Mouse (Mus musculus): ENCODE measurements around the gene Gm49373. TPM values are rescaled to one million over a fixed set of nuclear protein-coding genes. Genes with fewer than 3 reads are reported as not detected.
"Not testable (repeated sequence)": the region's sequence is repeated elsewhere in the genome, so short reads cannot be mapped to it uniquely, and the experiment has no call there.

The Gm49373 gene
- total and polyA plus RNA-seq, 3 experiments, result 0.33 to 0.98 (median 0.61) TPM

GRCm38 (mm10) chr9:21051578-21051977, 21.3 kb downstream of the Gm49373 start:
- Histone ChIP-seq H3K36me3 (replicated peaks) (no peaks in the 10 kb centered on the region), H3K4me3 (ENCODE audit: low read depth, low read length) (no peak overlapping the region), H3K27me3 (ENCODE audit: insufficient read depth, low read length) (peaks cover 27% of the 10 kb centered on the region), H3K4me1 (ENCODE audit: insufficient read depth, low read depth, low read length) (peaks cover 6% of the 10 kb centered on the region), H3K9me3 (replicated peaks) (no peaks in the 10 kb centered on the region)
- TF ChIP-seq CTCF (IDR thresholded peaks at IDR 0.05; ENCODE audit: low read depth, low read length), result no peak
- DNase-seq (ENCODE audit: low spot score), result no peak
- no peak for ATAC-seq (ENCODE audit: extremely low read depth, insufficient number of reproducible peaks, low FRiP score, poor library complexity, severe bottlenecking)

GRCm38 (mm10) chr9:21045235-21045634, 27.7 kb downstream of the Gm49373 start:
- H3K4me3 ChIP-seq (ENCODE audit: low read depth, low read length), result no peak overlapping the region
- no peak for ATAC-seq (ENCODE audit: extremely low read depth, insufficient number of reproducible peaks, low FRiP score, poor library complexity, severe bottlenecking)
- H3K4me1 ChIP-seq (ENCODE audit: insufficient read depth, low read depth, low read length), result peaks cover 20% of the 10 kb centered on the region
- no peak for TF ChIP-seq GATA2 (IDR thresholded peaks at IDR 0.05; ENCODE audit: borderline replicate concordance, low read depth, low read length)
- TF ChIP-seq CTCF (IDR thresholded peaks at IDR 0.05; ENCODE audit: low read depth, low read length), result no peak
- TF ChIP-seq GATA1 (IDR thresholded peaks at IDR 0.05; ENCODE audit: borderline replicate concordance, low read length), result no peak
- TF ChIP-seq TAL1 (conservative IDR thresholded peaks at IDR 0.05; ENCODE audit: low read depth, low read length), result no peak
- no peak for TF ChIP-seq POLR2AphosphoS5 (IDR thresholded peaks at IDR 0.05; ENCODE audit: insufficient replicate concordance, low read depth, low read length)
- peaks cover 19% of the 10 kb centered on the region for H3K27me3 ChIP-seq (ENCODE audit: insufficient read depth, low read length)
- DNase-seq (ENCODE audit: low spot score), result no peak
- H3K9me3 ChIP-seq (replicated peaks), result no peaks in the 10 kb centered on the region
- H3K36me3 ChIP-seq (replicated peaks), result no peaks in the 10 kb centered on the region

- H3K36me3 ChIP-seq (replicated peaks); H3K9me3 ChIP-seq (replicated peaks); H3K4me3 ChIP-seq (ENCODE audit: low read depth, low read length); ATAC-seq (ENCODE audit: extremely low read depth, insufficient number of reproducible peaks, low FRiP score, poor library complexity, severe bottlenecking); DNase-seq (ENCODE audit: low spot score): not testable (repeated sequence)
- H3K27me3 ChIP-seq (ENCODE audit: insufficient read depth, low read length), result peaks cover 17% of the 10 kb centered on the region
- peaks cover 24% of the 10 kb centered on the region for H3K4me1 ChIP-seq (ENCODE audit: insufficient read depth, low read depth, low read length)
Observed at GRCm38 (mm10) chr9:21044785-21045184, 28.1 kb downstream of the Gm49373 start.

- Histone ChIP-seq H3K9me3 (replicated peaks) (no peaks in the 10 kb centered on the region), H3K4me1 (ENCODE audit: insufficient read depth, low read depth, low read length) (peaks cover 33% of the 10 kb centered on the region), H3K36me3 (replicated peaks) (no peaks in the 10 kb centered on the region), H3K27me3 (ENCODE audit: insufficient read depth, low read length) (peaks cover 16% of the 10 kb centered on the region), H3K4me3 (ENCODE audit: low read depth, low read length) (no peak overlapping the region)
- no peak for TF ChIP-seq CTCF (IDR thresholded peaks at IDR 0.05; ENCODE audit: low read depth, low read length)
- no peak for TF ChIP-seq GATA2 (IDR thresholded peaks at IDR 0.05; ENCODE audit: borderline replicate concordance, low read depth, low read length)
- TF ChIP-seq GATA1 (IDR thresholded peaks at IDR 0.05; ENCODE audit: borderline replicate concordance, low read length), result no peak
- TF ChIP-seq TAL1 (conservative IDR thresholded peaks at IDR 0.05; ENCODE audit: low read depth, low read length), result no peak
- no peak for TF ChIP-seq POLR2AphosphoS5 (IDR thresholded peaks at IDR 0.05; ENCODE audit: insufficient replicate concordance, low read depth, low read length)
- ATAC-seq (ENCODE audit: extremely low read depth, insufficient number of reproducible peaks, low FRiP score, poor library complexity, severe bottlenecking) (no peak), DNase-seq (ENCODE audit: low spot score) (no peak)
Observed at GRCm38 (mm10) chr9:21043563-21043962, 29.3 kb downstream of the Gm49373 start.

GRCm38 (mm10) chr9:21041308-21041707, 31.6 kb downstream of the Gm49373 start:
- peaks cover 12% of the 10 kb centered on the region for H3K27me3 ChIP-seq (ENCODE audit: insufficient read depth, low read length)
- H3K4me1 ChIP-seq (ENCODE audit: insufficient read depth, low read depth, low read length), result peaks cover 35% of the 10 kb centered on the region
- ATAC-seq (ENCODE audit: extremely low read depth, insufficient number of reproducible peaks, low FRiP score, poor library complexity, severe bottlenecking) (peak; percentile 60), DNase-seq (ENCODE audit: low spot score) (no peak)
- no peaks in the 10 kb centered on the region for H3K9me3 ChIP-seq (replicated peaks)
- no peaks in the 10 kb centered on the region for H3K36me3 ChIP-seq (replicated peaks)
- TF ChIP-seq CTCF (IDR thresholded peaks at IDR 0.05; ENCODE audit: low read depth, low read length) (no peak), TAL1 (conservative IDR thresholded peaks at IDR 0.05; ENCODE audit: low read depth, low read length) (no peak), POLR2AphosphoS5 (IDR thresholded peaks at IDR 0.05; ENCODE audit: insufficient replicate concordance, low read depth, low read length) (no peak), GATA2 (IDR thresholded peaks at IDR 0.05; ENCODE audit: borderline replicate concordance, low read depth, low read length) (no peak), GATA1 (IDR thresholded peaks at IDR 0.05; ENCODE audit: borderline replicate concordance, low read length) (no peak)
- no peak overlapping the region for H3K4me3 ChIP-seq (ENCODE audit: low read depth, low read length)

- peak; percentile 35; the same call in 1 of the 2 replicates for TF ChIP-seq TAL1 (conservative IDR thresholded peaks at IDR 0.05; ENCODE audit: low read depth, low read length)
- TF ChIP-seq CTCF (IDR thresholded peaks at IDR 0.05; ENCODE audit: low read depth, low read length), result no peak
- no peak for TF ChIP-seq POLR2AphosphoS5 (IDR thresholded peaks at IDR 0.05; ENCODE audit: insufficient replicate concordance, low read depth, low read length)
- H3K9me3 ChIP-seq (replicated peaks), result no peaks in the 10 kb centered on the region
- ATAC-seq (ENCODE audit: extremely low read depth, insufficient number of reproducible peaks, low FRiP score, poor library complexity, severe bottlenecking), result peak; percentile 40; the same call in 1 of the 2 replicates
- peaks cover 36% of the 10 kb centered on the region for H3K4me1 ChIP-seq (ENCODE audit: insufficient read depth, low read depth, low read length)
- no peak for DNase-seq (ENCODE audit: low spot score)
- H3K27me3 ChIP-seq (ENCODE audit: insufficient read depth, low read length), result peaks cover 10% of the 10 kb centered on the region; the same call in 1 of the 2 replicates
- H3K36me3 ChIP-seq (replicated peaks), result peaks cover 5% of the 10 kb centered on the region
- no peak overlapping the region for H3K4me3 ChIP-seq (ENCODE audit: low read depth, low read length)
Observed at GRCm38 (mm10) chr9:21039779-21040178, 33.1 kb downstream of the Gm49373 start.

- Histone ChIP-seq H3K4me3 (ENCODE audit: low read depth, low read length) (no peak overlapping the region), H3K4me1 (ENCODE audit: insufficient read depth, low read depth, low read length) (peaks cover 50% of the 10 kb centered on the region), H3K36me3 (replicated peaks) (peaks cover 5% of the 10 kb centered on the region), H3K27me3 (ENCODE audit: insufficient read depth, low read length) (peaks cover 10% of the 10 kb centered on the region; the same call in 1 of the 2 replicates), H3K9me3 (replicated peaks) (no peaks in the 10 kb centered on the region)
- ATAC-seq (ENCODE audit: extremely low read depth, insufficient number of reproducible peaks, low FRiP score, poor library complexity, severe bottlenecking) (no peak), DNase-seq (ENCODE audit: low spot score) (no peak)
- no peak for TF ChIP-seq TAL1 (conservative IDR thresholded peaks at IDR 0.05; ENCODE audit: low read depth, low read length)
- no peak for TF ChIP-seq GATA1 (IDR thresholded peaks at IDR 0.05; ENCODE audit: borderline replicate concordance, low read length)
- TF ChIP-seq POLR2AphosphoS5 (IDR thresholded peaks at IDR 0.05; ENCODE audit: insufficient replicate concordance, low read depth, low read length), result no peak
- no peak for TF ChIP-seq CTCF (IDR thresholded peaks at IDR 0.05; ENCODE audit: low read depth, low read length)
- TF ChIP-seq GATA2 (IDR thresholded peaks at IDR 0.05; ENCODE audit: borderline replicate concordance, low read depth, low read length), result no peak
Observed at GRCm38 (mm10) chr9:21037481-21037891, 35.4 kb downstream of the Gm49373 start.

Data from G1E (cell line).